Mouse (Mus musculus): ENCODE measurements around the gene Rab3c. TPM values are rescaled to one million over a fixed set of nuclear protein-coding genes. Genes with fewer than 3 reads are reported as not detected.

The Rab3c gene
- polyA plus RNA-seq, 1 experiment, result not detected

DNA sequence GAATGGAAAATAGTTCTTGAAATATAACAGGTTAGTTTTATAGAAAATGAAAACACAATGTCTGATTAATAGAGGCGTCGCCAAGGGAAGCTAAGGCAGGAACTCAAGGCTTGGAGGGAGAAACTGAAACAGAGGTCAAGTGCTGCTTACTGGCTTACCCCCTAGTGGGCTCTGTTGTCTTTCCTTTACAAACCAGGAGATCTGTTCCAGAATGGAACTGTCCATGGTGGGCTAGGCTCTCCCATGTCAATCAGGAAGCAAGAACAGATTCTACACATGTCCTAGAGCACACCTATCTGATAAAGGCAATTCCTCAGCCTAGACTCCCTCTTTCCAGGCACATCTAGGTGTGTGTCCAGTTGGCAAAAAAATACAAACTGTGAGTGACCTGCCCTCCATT, 32.3 kb downstream of the Rab3c start:
- no peak overlapping the region for H3K4me3 ChIP-seq (ENCODE audit: low read depth, low read length)
- H3K9me3 ChIP-seq (replicated peaks; ENCODE audit: control insufficient read depth, insufficient read depth, low read length, poor library complexity, severe bottlenecking), result no peaks in the 10 kb centered on the region
- H3K27ac ChIP-seq (ENCODE audit: insufficient read depth, low read length), result no peak overlapping the region
- H3K4me1 ChIP-seq (ENCODE audit: control insufficient read depth, insufficient read depth, low read length), result no peaks in the 10 kb centered on the region
- no peaks in the 10 kb centered on the region for H3K27me3 ChIP-seq (ENCODE audit: control insufficient read depth, insufficient read depth, low read length, poor library complexity, severe bottlenecking)
- TF ChIP-seq POLR2A (IDR thresholded peaks at IDR 0.05; ENCODE audit: insufficient read depth, low read length), result no peak
- TF ChIP-seq EP300 (IDR thresholded peaks at IDR 0.05; ENCODE audit: insufficient read depth, low read depth, low read length), result no peak
- TF ChIP-seq CTCF (IDR thresholded peaks at IDR 0.05; ENCODE audit: low read depth, low read length), result no peak
- no peak overlapping the region for H3K9ac ChIP-seq (ENCODE audit: low read depth, poor library complexity, severe bottlenecking)
- no peaks in the 10 kb centered on the region for H3K36me3 ChIP-seq (ENCODE audit: control insufficient read depth, insufficient read depth, low read length, poor library complexity, severe bottlenecking)

DNA sequence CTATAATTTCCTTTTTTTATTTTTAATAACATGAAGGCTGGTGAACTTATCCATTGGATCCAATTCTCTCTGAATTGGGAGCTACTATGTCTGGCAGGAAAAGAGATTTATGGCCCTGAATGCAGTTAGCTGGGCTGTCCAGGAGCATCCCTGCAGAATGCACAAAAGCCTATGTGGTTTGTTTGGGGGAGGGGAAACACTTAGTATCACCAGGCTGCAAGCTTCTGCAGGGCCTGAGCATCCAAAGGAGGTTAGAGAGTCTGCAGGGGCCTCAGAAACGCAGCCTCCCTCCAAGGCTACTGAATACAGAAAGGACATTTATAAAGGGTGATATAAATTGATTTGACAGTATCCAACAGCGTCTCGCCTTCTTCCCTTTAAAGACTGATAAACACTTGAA, 41.8 kb downstream of the Rab3c start:
- Histone ChIP-seq H3K9ac (ENCODE audit: low read depth, poor library complexity, severe bottlenecking) (no peak overlapping the region), H3K36me3 (ENCODE audit: control insufficient read depth, insufficient read depth, low read length, poor library complexity, severe bottlenecking) (no peaks in the 10 kb centered on the region), H3K4me1 (ENCODE audit: control insufficient read depth, insufficient read depth, low read length) (no peaks in the 10 kb centered on the region), H3K4me3 (ENCODE audit: low read depth, low read length) (no peak overlapping the region), H3K9me3 (replicated peaks; ENCODE audit: control insufficient read depth, insufficient read depth, low read length, poor library complexity, severe bottlenecking) (no peaks in the 10 kb centered on the region), H3K27me3 (ENCODE audit: control insufficient read depth, insufficient read depth, low read length, poor library complexity, severe bottlenecking) (no peaks in the 10 kb centered on the region), H3K27ac (ENCODE audit: insufficient read depth, low read length) (no peak overlapping the region)
- TF ChIP-seq POLR2A (IDR thresholded peaks at IDR 0.05; ENCODE audit: insufficient read depth, low read length), result no peak
- no peak for TF ChIP-seq CTCF (IDR thresholded peaks at IDR 0.05; ENCODE audit: low read depth, low read length)
- TF ChIP-seq EP300 (IDR thresholded peaks at IDR 0.05; ENCODE audit: insufficient read depth, low read depth, low read length), result no peak

DNA sequence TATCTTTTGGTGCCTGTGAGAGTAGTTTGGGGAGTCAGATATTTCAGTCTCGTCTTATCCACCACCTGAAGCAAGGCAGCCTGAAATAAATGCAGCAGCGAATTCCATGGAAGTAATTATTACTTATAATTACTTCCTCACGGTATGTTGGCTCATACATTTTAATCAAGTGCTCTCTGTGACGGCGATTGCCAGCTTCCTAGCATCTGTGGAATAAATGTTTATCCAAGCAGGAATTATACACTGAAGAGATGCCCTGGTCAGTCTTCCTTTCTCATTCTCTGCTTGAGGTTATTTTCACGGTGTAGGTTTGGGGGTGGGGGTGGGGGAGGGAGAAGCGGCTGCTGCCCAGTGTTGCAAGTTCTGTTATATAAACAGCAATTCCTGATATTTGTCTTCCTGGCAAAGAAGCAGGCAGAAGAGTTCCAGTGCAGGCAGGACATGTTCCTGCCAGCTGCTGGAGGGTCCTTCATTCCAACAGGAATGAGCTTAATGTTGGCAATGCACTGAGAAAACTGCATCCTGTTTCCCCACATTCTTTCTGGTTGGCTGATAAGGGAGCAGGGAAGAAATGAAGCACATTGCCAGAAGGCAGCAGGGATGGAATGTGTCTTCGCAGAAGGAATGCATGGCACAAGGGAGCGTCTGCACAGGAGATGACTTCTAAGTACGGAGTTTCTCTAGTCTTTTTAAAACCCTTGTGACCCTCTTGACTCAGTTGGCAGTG, 43.4 kb downstream of the Rab3c start:
- Histone ChIP-seq H3K36me3 (ENCODE audit: control insufficient read depth, insufficient read depth, low read length, poor library complexity, severe bottlenecking) (no peaks in the 10 kb centered on the region), H3K9me3 (replicated peaks; ENCODE audit: control insufficient read depth, insufficient read depth, low read length, poor library complexity, severe bottlenecking) (no peaks in the 10 kb centered on the region), H3K4me3 (ENCODE audit: low read depth, low read length) (no peak overlapping the region), H3K9ac (ENCODE audit: low read depth, poor library complexity, severe bottlenecking) (no peak overlapping the region), H3K27me3 (ENCODE audit: control insufficient read depth, insufficient read depth, low read length, poor library complexity, severe bottlenecking) (no peaks in the 10 kb centered on the region), H3K27ac (ENCODE audit: insufficient read depth, low read length) (no peak overlapping the region), H3K4me1 (ENCODE audit: control insufficient read depth, insufficient read depth, low read length) (no peaks in the 10 kb centered on the region)
- TF ChIP-seq POLR2A (IDR thresholded peaks at IDR 0.05; ENCODE audit: insufficient read depth, low read length) (no peak), EP300 (IDR thresholded peaks at IDR 0.05; ENCODE audit: insufficient read depth, low read depth, low read length) (no peak), CTCF (IDR thresholded peaks at IDR 0.05; ENCODE audit: low read depth, low read length) (no peak)

GRCm38 (mm10) chr13:110233364-110233763, 47.4 kb downstream of the Rab3c start:
- Histone ChIP-seq H3K4me3 (ENCODE audit: low read depth, low read length) (no peak overlapping the region), H3K9me3 (replicated peaks; ENCODE audit: control insufficient read depth, insufficient read depth, low read length, poor library complexity, severe bottlenecking) (no peaks in the 10 kb centered on the region), H3K27me3 (ENCODE audit: control insufficient read depth, insufficient read depth, low read length, poor library complexity, severe bottlenecking) (no peaks in the 10 kb centered on the region), H3K36me3 (ENCODE audit: control insufficient read depth, insufficient read depth, low read length, poor library complexity, severe bottlenecking) (no peaks in the 10 kb centered on the region), H3K27ac (ENCODE audit: insufficient read depth, low read length) (no peak overlapping the region), H3K9ac (ENCODE audit: low read depth, poor library complexity, severe bottlenecking) (no peak overlapping the region), H3K4me1 (ENCODE audit: control insufficient read depth, insufficient read depth, low read length) (no peaks in the 10 kb centered on the region)
- TF ChIP-seq CTCF (IDR thresholded peaks at IDR 0.05; ENCODE audit: low read depth, low read length) (no peak), EP300 (IDR thresholded peaks at IDR 0.05; ENCODE audit: insufficient read depth, low read depth, low read length) (no peak), POLR2A (IDR thresholded peaks at IDR 0.05; ENCODE audit: insufficient read depth, low read length) (no peak)

GRCm38 (mm10) chr13:110231086-110231688, 49.6 kb downstream of the Rab3c start:
- Histone ChIP-seq H3K27me3 (ENCODE audit: control insufficient read depth, insufficient read depth, low read length, poor library complexity, severe bottlenecking) (no peaks in the 10 kb centered on the region), H3K9ac (ENCODE audit: low read depth, poor library complexity, severe bottlenecking) (no peak overlapping the region), H3K27ac (ENCODE audit: insufficient read depth, low read length) (no peak overlapping the region), H3K4me3 (ENCODE audit: low read depth, low read length) (no peak overlapping the region), H3K4me1 (ENCODE audit: control insufficient read depth, insufficient read depth, low read length) (no peaks in the 10 kb centered on the region), H3K36me3 (ENCODE audit: control insufficient read depth, insufficient read depth, low read length, poor library complexity, severe bottlenecking) (no peaks in the 10 kb centered on the region), H3K9me3 (replicated peaks; ENCODE audit: control insufficient read depth, insufficient read depth, low read length, poor library complexity, severe bottlenecking) (no peaks in the 10 kb centered on the region)
- TF ChIP-seq CTCF (IDR thresholded peaks at IDR 0.05; ENCODE audit: low read depth, low read length) (no peak), POLR2A (IDR thresholded peaks at IDR 0.05; ENCODE audit: insufficient read depth, low read length) (no peak), EP300 (IDR thresholded peaks at IDR 0.05; ENCODE audit: insufficient read depth, low read depth, low read length) (no peak)

DNA sequence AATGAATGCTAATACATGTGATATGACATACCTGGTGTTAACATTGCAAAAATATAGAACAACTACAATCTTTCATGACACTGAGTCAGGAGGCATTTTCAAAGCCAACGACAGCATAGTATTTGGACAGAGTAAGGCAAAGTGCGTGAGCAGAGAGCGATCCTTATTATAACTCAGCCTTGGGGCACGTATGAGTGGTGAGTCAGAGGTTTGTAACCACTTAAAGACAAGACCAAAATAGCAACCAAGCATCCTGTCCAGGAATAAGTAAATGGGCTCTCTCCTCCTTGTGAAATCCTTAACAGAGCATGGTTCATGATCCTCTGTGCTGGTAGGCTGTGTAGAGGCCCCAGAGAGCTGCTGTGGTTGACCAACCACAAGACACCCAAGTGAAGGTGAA, 50.8 kb downstream of the Rab3c start:
- Histone ChIP-seq H3K4me1 (ENCODE audit: control insufficient read depth, insufficient read depth, low read length) (no peaks in the 10 kb centered on the region), H3K9me3 (replicated peaks; ENCODE audit: control insufficient read depth, insufficient read depth, low read length, poor library complexity, severe bottlenecking) (no peaks in the 10 kb centered on the region), H3K4me3 (ENCODE audit: low read depth, low read length) (no peak overlapping the region), H3K9ac (ENCODE audit: low read depth, poor library complexity, severe bottlenecking) (no peak overlapping the region), H3K27me3 (ENCODE audit: control insufficient read depth, insufficient read depth, low read length, poor library complexity, severe bottlenecking) (no peaks in the 10 kb centered on the region), H3K36me3 (ENCODE audit: control insufficient read depth, insufficient read depth, low read length, poor library complexity, severe bottlenecking) (no peaks in the 10 kb centered on the region), H3K27ac (ENCODE audit: insufficient read depth, low read length) (no peak overlapping the region)
- TF ChIP-seq POLR2A (IDR thresholded peaks at IDR 0.05; ENCODE audit: insufficient read depth, low read length) (no peak), CTCF (IDR thresholded peaks at IDR 0.05; ENCODE audit: low read depth, low read length) (no peak), EP300 (IDR thresholded peaks at IDR 0.05; ENCODE audit: insufficient read depth, low read depth, low read length) (no peak)

All from ES-Bruce4 (cell line).